Mouse (Mus musculus): ENCODE results near the gene Top2a.

GRCm38 (mm10) chr11:98968716-98969495, 55.1 kb downstream of the Top2a start:
- no peak for TF ChIP-seq CTCF (IDR thresholded peaks at IDR 0.05; ENCODE audit: low read depth, low read length)
- TF ChIP-seq POLR2A (IDR thresholded peaks at IDR 0.05; ENCODE audit: insufficient read depth, low read length): no peak

Measured in ES-Bruce4 (cell line).